Mouse (Mus musculus) ZHBTc4 (cell line): ENCODE results near the gene Pigg.

Experiments
- DNase-seq: peaks from one replicate; pipeline ENCODE4 v3.0.0-alpha.2; 2011; ENCODE audit warnings: low read depth, low spot score

The Pigg gene

DNA sequence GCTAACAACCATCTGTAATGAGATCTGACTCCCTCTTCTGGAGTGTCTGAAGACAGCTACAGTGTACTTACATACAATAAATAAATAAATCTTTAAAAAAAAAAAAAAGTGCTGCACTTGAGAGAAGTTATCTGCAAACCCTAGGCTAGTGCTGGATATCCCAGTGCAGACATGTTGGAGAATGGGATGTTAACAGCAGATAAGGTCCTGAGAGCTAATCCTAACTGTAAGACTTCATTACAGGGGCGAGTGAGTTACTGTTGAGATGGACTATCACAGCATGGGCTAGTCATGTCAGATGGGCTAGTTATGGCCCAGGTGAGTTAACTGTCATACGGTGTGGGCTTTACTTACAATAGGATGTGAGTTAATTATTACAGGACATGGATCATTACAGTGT lies 41.6 kb downstream of the Pigg start:
- DNase-seq, result no peak

DNA sequence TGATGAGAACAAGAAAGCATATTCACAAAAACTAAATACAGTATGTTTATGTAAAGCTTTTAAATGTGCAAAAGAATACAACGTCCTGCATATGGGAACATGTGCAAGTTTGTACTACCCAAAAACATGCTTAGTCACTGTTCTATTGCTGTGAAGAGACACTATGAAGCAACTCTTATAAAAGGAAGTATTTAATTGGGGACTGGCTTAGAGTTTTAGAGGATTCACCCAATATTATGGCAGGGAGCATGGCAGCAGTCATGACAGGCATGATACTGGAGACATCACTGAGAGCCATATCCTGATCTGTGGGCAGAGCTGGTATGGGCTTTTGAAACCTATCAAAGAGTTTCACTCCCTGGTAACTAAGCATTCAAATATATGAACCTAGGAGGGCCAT lies 45.5 kb downstream of the Pigg start:
- no peak for DNase-seq

DNA sequence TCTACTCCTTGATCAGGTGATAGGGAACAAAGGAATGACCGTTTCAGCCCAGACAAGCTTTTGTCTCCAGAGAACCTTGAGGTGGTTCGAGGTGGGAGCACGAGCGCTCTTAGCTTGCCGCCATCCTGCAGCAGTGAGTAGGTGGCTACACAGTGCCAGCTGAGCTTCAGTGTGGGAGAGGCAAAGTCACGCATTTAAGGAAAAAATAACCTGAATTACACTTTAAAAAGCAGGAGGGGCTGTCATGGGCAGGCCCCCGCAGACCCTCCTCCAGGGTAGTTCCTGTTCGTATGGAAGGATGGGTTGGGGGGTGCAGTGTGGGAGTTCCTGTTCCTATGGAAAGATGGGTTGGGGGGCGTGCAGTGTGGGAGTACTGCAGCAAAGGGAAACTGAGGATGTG lies 47.1 kb downstream of the Pigg start:
- no peak for DNase-seq

DNA sequence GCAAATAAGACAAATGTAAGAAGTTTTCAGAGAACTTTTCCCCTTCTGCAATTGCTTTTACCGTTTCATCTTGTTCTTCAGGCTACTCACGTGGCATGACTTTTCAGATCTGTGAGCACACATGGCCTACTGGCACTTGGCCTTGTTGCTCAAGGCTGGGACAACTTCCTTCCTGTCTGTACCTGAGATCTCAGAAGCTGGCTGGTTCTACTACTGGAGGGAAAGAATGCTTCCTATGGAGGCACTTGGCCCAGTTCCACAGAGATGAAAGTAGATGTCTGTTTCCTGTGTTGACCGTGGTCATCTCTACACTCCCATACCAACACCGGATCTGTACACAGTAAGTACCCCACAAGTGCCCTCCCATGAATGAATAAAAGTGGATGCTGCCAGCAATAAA lies 47.8 kb downstream of the Pigg start:
- DNase-seq, result no peak

DNA sequence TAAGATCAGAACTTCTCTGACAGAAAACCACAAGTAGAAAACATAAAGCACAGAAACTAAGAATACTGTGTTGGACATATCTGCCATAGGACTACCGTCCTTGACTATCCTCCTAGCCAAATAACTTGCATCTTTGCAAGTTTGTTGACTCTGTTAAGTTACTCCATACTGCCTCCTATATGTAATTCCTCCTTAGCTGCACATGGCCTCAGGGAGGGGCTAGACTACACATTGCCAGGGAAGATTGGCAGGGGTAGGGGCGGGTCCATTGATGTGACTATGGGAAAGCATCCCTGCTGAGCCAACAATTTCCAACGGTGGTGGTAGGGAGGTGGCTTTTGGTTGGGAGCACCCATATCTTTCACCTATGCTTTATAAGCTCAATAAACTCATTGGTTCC lies 49.9 kb downstream of the Pigg start:
- DNase-seq, result peak; percentile 65

DNA sequence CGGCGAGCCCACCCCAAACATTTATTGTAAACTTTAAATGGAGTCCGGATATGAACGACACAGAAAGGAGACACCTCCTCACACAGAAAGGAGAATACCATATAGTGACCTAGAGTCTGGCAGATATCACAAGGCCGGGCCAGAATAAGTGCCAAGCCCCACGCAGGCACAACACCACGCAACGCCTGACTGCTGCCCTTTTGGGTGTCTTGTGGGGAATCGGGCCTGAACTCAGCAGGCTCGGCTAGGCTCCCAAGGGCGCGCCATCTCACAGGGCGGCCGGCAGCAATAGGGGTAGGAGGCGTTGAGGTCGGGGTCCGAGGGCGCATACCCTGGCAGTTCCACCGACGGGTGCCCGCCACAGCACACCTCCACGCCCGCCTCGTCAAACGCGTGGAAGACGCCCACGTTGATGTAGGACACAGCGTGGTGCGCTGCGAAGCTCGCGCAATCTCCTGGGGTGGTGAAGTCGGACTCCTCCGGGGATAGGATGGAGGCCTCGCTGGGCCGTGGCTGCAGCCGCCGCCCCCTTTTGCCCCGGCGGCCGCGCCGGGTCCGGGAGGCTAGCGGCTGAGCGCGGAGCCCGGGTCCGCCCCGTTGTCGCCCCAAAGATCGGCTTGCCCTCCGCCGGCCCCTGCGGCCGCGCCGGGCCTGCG lies 54.0 kb downstream of the Pigg start:
- DNase-seq, result no peak

DNA sequence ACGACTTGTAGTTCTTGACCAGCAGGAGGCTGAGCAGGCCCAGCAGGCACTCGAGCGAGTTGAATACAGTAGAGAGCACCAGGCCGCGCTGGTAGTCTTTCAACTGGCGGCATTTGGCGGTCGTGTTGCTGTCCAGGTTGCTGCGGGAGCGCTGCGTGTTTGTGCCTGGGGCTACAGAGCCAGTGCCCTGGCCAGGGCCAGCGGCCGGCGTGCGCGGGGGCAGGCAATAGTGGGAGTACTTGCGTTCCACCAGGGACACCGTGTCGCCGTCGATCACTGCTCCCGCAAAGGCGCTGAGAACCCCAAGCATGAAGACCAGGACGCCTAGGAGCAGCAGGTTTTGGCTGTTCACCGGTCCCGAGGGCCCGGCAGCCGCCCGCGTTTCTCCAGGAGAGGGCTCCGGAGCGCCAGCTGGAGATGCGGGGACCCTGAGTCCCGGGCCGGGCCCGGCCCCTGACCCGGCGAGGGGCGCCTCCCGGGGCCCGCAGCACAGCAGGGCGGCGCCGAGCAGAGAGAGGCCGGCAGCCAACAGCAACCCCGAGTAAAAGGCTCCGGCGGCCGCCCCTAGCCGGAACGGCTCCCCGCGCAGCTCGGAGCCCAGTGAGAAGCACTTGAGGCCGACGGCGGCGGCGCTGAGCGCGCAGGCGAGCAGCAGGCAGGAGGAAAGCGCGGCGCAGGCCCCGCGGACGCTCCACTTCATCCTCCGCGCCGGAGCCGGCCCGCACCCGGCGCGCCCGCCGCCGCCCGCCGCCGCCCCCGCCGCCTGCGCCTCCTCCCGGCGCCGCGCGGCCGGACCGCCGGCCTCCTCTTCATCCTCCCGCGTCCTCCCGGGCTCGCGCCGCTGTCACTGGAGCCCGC lies 54.8 kb downstream of the Pigg start:
- peak; percentile 75 for DNase-seq

DNA sequence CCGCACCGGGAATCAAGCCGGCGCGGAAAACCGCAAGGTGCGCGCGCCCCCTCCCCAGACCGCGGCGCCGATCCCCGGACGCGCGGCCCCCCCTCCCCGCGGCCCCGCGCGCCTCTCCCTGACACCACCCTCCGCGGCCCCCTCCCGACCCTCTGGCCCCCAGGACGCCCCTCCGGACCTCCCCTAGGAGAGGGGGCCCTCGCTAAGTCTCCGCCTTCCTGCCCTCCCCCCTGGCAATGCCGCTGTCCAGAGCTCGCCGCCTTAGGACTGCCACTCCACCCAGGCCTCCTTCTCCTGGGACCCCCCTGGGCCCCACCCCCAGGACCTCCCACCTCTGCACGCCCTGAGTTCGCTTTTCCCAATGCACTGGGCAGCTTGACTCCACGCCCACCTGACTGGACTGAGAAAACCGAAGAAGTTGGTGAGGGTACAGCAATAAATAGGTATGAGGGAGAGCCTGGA lies 55.5 kb downstream of the Pigg start, which contains the start of gene Gm42517:
Gm42517 (minus strand) TSS at position 52 of the 462 bp plus-strand sequence.
- no peak for DNase-seq

DNA sequence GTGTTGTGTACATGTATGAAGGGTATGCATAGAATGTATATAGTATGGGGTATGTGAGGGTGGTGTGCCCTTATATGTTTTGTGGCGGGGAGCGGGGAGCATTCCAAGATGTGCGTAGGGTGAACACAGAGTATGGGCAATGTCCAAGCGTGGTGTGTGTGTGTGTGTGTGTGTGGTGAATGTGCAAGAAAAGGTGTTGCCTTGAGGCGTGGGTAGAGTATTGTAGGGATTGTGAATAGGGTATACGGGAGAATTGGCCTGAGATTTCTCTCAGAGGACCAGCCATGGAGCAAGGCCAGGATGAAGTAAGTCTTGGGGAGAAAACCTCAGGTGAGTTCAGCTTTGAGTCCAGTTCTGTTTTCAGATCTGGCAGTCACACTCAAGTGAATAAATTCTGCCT lies 56.0 kb downstream of the Pigg start:
- DNase-seq, result no peak

DNA sequence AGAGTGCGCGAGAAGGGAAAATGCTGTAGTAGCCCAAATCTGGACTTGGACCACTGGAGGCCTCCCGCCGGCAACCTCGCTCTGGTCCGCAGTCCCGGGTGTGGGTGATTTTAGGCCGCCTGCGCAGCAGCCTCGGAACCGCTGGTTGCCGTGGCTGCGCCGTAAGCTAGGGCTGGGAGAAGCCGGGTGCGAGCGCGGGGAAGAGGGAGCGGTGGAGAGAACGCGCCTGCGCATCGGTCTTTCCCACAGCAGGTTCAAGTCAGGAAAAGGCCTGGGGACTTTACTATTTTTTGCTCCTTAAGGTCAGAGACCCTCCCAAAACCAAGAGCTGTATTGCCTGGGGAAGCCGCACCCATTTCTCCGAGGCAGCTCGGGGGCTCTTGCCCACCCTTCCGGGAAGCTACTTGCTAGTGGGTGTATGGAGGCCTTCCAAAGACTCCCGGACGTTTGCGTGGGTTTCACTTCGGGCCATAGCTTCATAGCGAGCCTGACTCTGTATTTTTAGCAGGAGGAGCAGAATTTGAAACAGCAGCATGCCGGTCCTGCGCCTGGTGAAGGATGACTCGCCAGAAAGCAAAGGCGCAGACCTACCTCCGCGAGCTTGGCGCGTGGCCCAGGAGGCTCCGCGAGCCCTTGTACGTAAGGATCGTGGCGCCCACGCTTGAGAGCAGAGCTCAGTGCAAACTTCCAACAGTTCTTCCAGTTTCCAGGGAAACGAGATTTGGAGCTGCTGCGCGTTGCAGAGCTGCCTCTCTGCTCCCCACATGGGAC lies 56.6 kb downstream of the Pigg start:
- DNase-seq, result peak; percentile 72

DNA sequence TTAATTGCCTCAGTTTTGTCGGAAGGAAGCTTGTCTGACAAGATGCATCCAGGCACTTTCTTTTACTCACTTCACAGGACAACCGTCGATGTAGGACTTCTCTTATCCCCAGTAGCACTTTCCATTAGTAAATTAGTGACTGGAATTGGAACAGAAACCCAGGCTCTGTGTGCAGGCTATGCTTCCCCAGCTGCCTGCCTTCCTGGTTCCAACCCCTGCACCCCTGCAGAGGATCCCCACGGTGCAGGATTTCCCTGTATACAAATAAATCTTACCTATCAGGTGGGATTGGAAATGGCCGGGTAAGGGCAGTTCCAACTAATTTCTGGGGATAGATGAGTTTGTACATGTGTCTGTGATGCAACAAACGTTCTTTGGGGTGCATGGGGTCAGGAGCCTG lies 57.6 kb downstream of the Pigg start:
- DNase-seq, result peak; percentile 13

DNA sequence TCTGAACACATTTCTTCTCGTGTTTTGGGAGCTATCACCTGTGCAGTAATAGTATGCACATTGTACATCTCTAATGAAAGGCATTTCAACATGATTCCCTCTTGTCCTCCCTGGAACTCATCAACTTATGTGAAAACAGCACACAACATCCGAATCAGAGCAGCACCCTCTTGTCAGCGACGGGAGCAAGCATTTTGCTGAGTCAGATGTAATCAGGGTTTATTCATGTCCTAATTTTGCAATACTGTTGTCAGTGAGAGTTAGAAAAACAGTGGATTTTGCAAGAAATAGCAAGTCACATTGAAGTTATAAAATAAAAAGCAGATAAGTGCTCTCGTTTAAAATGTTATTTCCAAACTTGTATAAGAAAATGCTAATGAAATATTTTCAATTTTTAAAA lies 61.7 kb downstream of the Pigg start:
- DNase-seq, result no peak

DNA sequence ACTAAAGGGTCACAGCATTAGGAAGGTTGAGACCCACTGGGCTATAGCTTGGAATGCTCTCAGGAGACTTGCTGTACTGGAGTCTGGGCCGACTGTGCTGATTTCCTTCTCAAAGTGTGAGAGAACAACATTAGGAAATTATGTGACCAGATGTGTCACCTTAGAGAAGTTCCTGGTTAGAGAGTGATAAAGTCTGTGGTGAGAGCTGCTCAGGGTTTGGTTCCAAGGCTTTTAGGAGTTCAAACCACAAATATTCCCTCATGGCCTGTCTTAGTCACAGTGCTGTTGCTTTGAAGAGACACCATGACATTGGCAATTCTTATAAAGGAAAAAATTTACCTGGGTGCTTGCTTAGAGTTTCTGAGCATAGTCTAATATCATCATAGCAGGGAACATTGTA lies 63.6 kb downstream of the Pigg start:
- no peak for DNase-seq

DNA sequence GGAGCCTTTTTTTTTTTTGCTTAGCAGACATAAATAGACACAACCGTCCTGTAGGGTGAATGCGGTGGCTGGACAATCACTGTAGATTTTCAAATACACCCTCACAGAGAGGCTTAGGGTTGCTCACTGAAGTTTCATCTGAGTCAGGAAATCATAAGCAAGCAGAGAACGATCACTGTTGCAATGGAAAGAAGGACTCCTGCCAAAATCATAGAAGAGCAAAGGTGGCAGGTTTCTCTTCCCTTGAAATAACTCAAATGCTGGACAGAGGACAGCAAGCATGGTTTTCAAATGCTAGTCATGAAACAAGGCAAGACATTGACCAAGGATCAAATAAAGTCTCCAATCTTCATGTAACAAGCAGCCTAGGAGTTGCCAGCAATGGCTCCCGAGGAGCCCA lies 65.9 kb downstream of the Pigg start:
- DNase-seq, result no peak

DNA sequence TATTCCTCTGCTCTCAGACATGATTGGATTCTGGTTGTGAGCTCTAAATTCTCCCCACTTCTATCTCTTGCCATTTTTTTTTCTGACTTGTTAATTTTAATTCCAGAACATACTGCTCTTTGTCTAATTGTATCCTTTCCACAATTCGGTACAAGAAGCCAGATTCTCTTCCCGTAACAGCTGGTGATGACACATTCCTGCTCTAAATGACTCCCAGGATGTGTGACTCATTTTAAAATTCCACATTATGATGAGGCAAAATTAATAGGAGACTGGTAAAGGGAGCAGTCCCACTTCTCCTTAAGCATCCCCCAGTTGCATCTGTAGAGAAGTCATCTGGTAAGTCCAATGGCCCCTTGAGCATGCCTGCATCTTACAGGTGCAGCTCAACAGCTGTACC lies 73.2 kb downstream of the Pigg start:
- DNase-seq, result no peak

DNA sequence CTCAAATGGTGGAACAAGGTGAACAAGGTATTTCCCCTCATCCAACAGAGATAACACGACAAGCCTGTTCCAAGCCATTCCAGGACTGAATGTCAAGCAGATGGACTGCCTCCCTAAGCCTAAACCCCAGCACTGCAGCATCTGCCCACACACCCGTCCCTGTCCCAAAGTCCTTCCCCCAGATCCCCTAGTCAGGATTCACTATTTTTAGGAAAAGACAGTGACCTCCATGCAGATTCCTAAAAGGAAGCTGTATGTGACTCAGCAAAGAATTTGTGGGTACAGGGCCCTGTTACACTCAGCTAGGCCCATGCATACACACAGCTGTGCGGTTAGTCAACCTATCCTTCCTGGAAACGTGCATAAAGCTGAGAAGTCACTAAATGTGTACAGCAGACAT lies 74.0 kb downstream of the Pigg start:
- no peak for DNase-seq

DNA sequence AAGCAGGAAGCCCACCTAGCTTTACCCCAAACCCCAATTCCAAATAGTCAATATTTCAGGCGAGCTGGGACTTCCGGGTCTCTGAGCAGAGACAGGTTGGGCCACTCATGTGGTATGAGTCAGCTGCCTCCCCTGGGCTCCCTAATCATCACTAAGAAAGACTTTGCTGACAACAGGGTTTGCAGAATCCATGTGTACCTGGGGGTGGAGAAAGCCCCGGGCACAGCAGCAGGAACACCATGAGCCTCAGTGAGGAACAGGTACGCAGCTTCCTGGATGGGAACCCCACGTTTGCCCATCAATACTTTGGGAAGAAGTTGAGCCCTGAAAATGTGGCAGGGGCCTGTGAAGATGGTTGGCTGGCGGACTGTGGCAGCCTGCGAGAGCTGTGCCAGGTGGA lies 75.8 kb downstream of the Pigg start, which contains the start of gene Pde6b:
Pde6b (plus strand) TSS at position 191 of the 400 bp plus-strand sequence.
- no peak for DNase-seq

DNA sequence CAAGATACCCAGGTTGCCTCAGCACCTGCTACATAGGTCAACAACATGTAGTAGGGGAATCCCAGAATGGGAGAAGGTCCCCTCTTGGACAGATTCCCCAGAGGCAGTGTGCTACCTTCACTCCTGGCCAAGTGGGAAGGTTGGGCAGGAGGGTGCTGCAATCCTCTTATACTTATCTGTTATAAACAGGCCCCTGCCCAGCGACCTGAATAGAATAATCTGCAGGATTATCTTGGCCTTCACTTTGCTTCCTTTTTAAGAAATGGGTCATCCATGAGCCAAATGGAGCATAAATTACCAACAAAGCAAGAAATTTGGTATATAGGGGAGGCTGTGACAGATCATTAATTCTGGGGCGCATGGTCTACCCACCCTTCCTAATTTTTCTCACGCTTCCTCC lies 77.3 kb downstream of the Pigg start:
- no peak for DNase-seq
